Mouse (Mus musculus) sigmoid colon, adult 10 weeks (tissue): Measurements from ENCODE around the gene Ccdc130. TPM values are rescaled to one million over a fixed set of nuclear protein-coding genes. Genes with fewer than 3 reads are reported as not detected.

Experiments used
- polyA plus RNA-seq: library from polyadenylated mRNA; stranded (reverse); fragments of 350-450 nt; fragmentation: Illumina TruSeq; extraction: RNeasy Lipid Tissue Mini Kit (QIAGEN cat#74804); gene quantifications from one replicate; pipeline ENCODE4 v1.2.3, GENCODE M21; 2014; ENCODE audit warnings: low read depth, low replicate concordance

The Ccdc130 gene
- polyA plus RNA-seq: 1.6 TPM

GRCm38 (mm10) chr8:84269950-84270773, at the start of gene Ccdc130:
Ccdc130 (minus strand) TSS chr8:84270380.

GRCm38 (mm10) chr8:84256822-84257610, 13.2 kb downstream of the Ccdc130 start, which contains the start of gene Mri1:
Mri1 (minus strand) TSS chr8:84257326.

GRCm38 (mm10) chr8:84249257-84250170, 20.7 kb downstream of the Ccdc130 start, which contains the start of gene D8Ertd738e:
D8Ertd738e (minus strand) TSS chr8:84249719.

GRCm38 (mm10) chr8:84236998-84237473, 33.1 kb downstream of the Ccdc130 start, which contains the start of gene Zswim4:
Zswim4 (minus strand) TSS chr8:84237055.

Other genes starting within 250 kb of the Ccdc130 start
- gene Palm3, start 248.9 kb downstream of the Ccdc130 start, polyA plus RNA-seq: 0.16 TPM
- gene Il27ra, start 227.8 kb downstream of the Ccdc130 start, polyA plus RNA-seq: 0.13 TPM
- not detected for gene Rln3, start 225.4 kb downstream of the Ccdc130 start, polyA plus RNA-seq
- gene Gm10643, start 205.2 kb downstream of the Ccdc130 start, polyA plus RNA-seq: 2.2 TPM
- gene Rfx1, start 203.5 kb downstream of the Ccdc130 start, polyA plus RNA-seq: 1.6 TPM
- 4.3 TPM for gene Dcaf15, start 165.6 kb downstream of the Ccdc130 start, polyA plus RNA-seq
- gene Podnl1, start 144.4 kb downstream of the Ccdc130 start, polyA plus RNA-seq: not detected
- 0.47 TPM for gene Cc2d1a, start 122.4 kb downstream of the Ccdc130 start, polyA plus RNA-seq
- gene 4930432K21Rik, start 122.4 kb downstream of the Ccdc130 start, polyA plus RNA-seq: not detected
- not detected for gene Nanos3, start 85.2 kb downstream of the Ccdc130 start, polyA plus RNA-seq
- 0.25 TPM for gene Zswim4, start 33.3 kb downstream of the Ccdc130 start, polyA plus RNA-seq
- gene D8Ertd738e, start 20.7 kb downstream of the Ccdc130 start, polyA plus RNA-seq: 1.8 TPM
- gene Mri1, start 13.1 kb downstream of the Ccdc130 start, polyA plus RNA-seq: 6.0 TPM
- 1.7 TPM for gene Cacna1a, start 118.1 kb upstream of the Ccdc130 start, polyA plus RNA-seq